Mouse (Mus musculus): ENCODE results near the gene Epb41l4b.

DNA sequence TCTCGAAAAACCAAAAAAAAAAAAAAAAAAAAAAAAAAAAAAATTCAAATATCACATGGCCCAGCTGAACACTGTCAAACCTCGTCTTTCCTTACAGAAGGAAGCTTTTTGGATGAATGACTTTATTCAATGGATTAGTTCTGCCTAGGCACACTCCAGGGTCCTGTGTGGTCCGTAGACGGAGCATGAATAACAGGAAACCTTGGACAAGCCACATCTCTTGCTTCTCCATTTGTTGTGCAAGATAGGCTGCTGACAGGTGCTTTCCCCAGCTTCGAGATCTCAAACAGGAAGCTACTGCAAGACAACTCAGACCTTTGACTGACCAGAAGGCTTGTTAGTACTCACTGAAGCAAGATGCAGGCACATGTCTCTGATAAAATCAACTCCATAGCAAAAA, 39.4 kb downstream of the Epb41l4b start:
- TF ChIP-seq CTCF (IDR thresholded peaks at IDR 0.05; ENCODE audit: control insufficient read depth, insufficient read depth, insufficient replicate concordance, low read depth, low read length) (no peak), POLR2A (IDR thresholded peaks at IDR 0.05; ENCODE audit: control insufficient read depth, low read depth, low read length) (no peak)

Data from testis, adult 2 months (tissue).